19 mouse cellular contexts compared by ENCODE assay signal in the genomic region with DNA sequence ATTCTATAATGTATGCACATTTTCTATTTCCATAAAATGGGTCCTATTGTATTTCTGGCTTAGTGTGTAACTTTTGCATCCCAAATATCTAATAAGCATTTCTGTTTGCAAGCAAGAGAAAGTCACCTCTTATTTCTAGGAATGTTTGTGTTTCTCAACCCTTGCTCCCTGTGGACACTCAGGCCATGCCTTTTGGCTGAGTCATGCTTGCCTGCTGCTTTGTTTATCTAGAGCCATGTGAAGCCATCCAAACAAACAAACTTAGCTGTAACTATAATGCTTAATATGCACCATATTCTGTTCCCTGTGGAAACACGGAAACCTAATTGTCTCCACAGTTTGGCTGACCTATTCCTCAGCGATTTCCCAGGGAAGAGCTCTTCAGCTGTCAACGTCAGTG.
DNase-seq lines count a peak whose midpoint lies in the region; ATAC-seq lines count a peak whose summit lies in the region.
"Had no signal": no experiment of that assay in that cellular context is flagged by ENCODE, and none has a peak within 500 bp of the region (broad histone marks: within the 10 kb centered on the region; RNA-seq: fewer than 3 reads in every experiment).

No protein-coding gene starts in this region.

- H3K4me1 ChIP-seq in heart, embryonic 11.5 days (ENCODE audit: control insufficient read depth, insufficient read depth, low read length) = no peaks in the 10 kb centered on the region
- no peaks in the 10 kb centered on the region for H3K4me1 ChIP-seq in neural tube, embryonic 15.5 days
- H3K4me1 ChIP-seq: forebrain, embryonic 12.5 days; hindbrain, embryonic 10.5 days; limb, embryonic 13.5 days; liver, embryonic 15.5 days; midbrain, embryonic 10.5 days had no signal

- H3K27me3 ChIP-seq in heart, embryonic 11.5 days (ENCODE audit: control insufficient read depth, insufficient read depth, low read length) = no peaks in the 10 kb centered on the region
- H3K27me3 ChIP-seq in neural tube, embryonic 15.5 days (replicated peaks) = no peaks in the 10 kb centered on the region
- H3K27me3 ChIP-seq: forebrain, embryonic 12.5 days; limb, embryonic 13.5 days; liver, embryonic 15.5 days had no signal

- ATAC-seq in heart, embryonic 11.5 days (replicated peaks; ENCODE audit: insufficient number of reproducible peaks, low FRiP score, low TSS enrichment) = no peak
- ATAC-seq in neural tube, embryonic 15.5 days (ENCODE audit: low FRiP score) = no peak
- ATAC-seq: hindbrain, postnatal 0 days; intestine, postnatal 0 days had no signal

- no peak overlapping the region for H3K27ac ChIP-seq in heart, embryonic 11.5 days (ENCODE audit: low read depth, low read length)
- H3K27ac ChIP-seq in neural tube, embryonic 15.5 days (replicated peaks) = no peak overlapping the region
- H3K27ac ChIP-seq: forebrain, embryonic 12.5 days; hindbrain, embryonic 10.5 days; hindbrain, postnatal 0 days; limb, embryonic 13.5 days; liver, embryonic 15.5 days; macrophage; midbrain, embryonic 10.5 days had no signal

- no peak overlapping the region for H3K4me2 ChIP-seq in heart, embryonic 11.5 days
- no peak overlapping the region for H3K4me2 ChIP-seq in neural tube, embryonic 15.5 days
- H3K4me2 ChIP-seq: forebrain, embryonic 12.5 days; limb, embryonic 13.5 days; liver, embryonic 15.5 days had no signal

- WGBS in heart, embryonic 11.5 days (ENCODE audit: insufficient replicate concordance) = 82% methylated on average over 3 of the region's 3 CpGs
- 86% methylated on average over 3 of the region's 3 CpGs for WGBS in neural tube, embryonic 15.5 days

- no peak overlapping the region for H3K4me3 ChIP-seq in heart, embryonic 11.5 days (ENCODE audit: low read depth, low read length)
- no peak overlapping the region for H3K4me3 ChIP-seq in neural tube, embryonic 15.5 days (replicated peaks)
- H3K4me3 ChIP-seq: forebrain, embryonic 12.5 days; hindbrain, embryonic 10.5 days; limb, embryonic 13.5 days; liver, embryonic 15.5 days; midbrain, embryonic 10.5 days had no signal

- no peak overlapping the region for H3K9ac ChIP-seq in heart, embryonic 11.5 days (ENCODE audit: low read depth, low read length)
- H3K9ac ChIP-seq in neural tube, embryonic 15.5 days (replicated peaks) = no peak overlapping the region
- H3K9ac ChIP-seq: forebrain, embryonic 12.5 days; limb, embryonic 13.5 days; liver, embryonic 15.5 days had no signal

- peak; percentile 9 for DNase-seq in adrenal gland, adult 8-10 months
- DNase-seq in adrenal gland, postnatal 4 days (ENCODE audit: low spot score in 2 of 2) = no peak
- peak; percentile 16 to 37 for DNase-seq in heart, adult 9 months (ENCODE audit: low spot score in 2 of 2)
- peak; percentile 63 for DNase-seq in 3T3-L1 (ENCODE audit: low read depth, low spot score)
- DNase-seq in adrenal gland, postnatal 14 days = peak; percentile 40
- DNase-seq: cerebellum, adult 9-10 months; retina, postnatal 1 day; thymus, postnatal 25 days had no signal

- no peaks in the 10 kb centered on the region for H3K36me3 ChIP-seq in heart, embryonic 11.5 days (ENCODE audit: control insufficient read depth, insufficient read depth, low read length)
- H3K36me3 ChIP-seq in neural tube, embryonic 15.5 days = no peaks in the 10 kb centered on the region
- H3K36me3 ChIP-seq: forebrain, embryonic 12.5 days; G1E; hindbrain, embryonic 10.5 days; limb, embryonic 13.5 days; liver, embryonic 15.5 days; midbrain, embryonic 10.5 days had no signal

- H3K9me3 ChIP-seq in heart, embryonic 11.5 days (replicated peaks; ENCODE audit: control insufficient read depth, low read length) = no peaks in the 10 kb centered on the region
- no peaks in the 10 kb centered on the region for H3K9me3 ChIP-seq in neural tube, embryonic 15.5 days (replicated peaks)
- H3K9me3 ChIP-seq: forebrain, embryonic 12.5 days; hindbrain, embryonic 10.5 days; limb, embryonic 13.5 days; liver, embryonic 15.5 days; midbrain, embryonic 10.5 days had no signal

Comparison
In these comparisons a context has a peak if more than half of its experiments do, and no peak if none do; other contexts are left out.
1. DNase-seq: peak in adrenal gland, adult 8-10 months (single experiment), heart, adult 9 months (2 of 2), 3T3-L1 (single experiment) and adrenal gland, postnatal 14 days (single experiment); none in adrenal gland, postnatal 4 days (0 of 2).